In genomic region chr10:93485055-93485691, GRCm38 (mm10) we compare ENCODE assay signal across 8 mouse cellular contexts. TPM values are rescaled to one million over a fixed set of nuclear protein-coding genes. Genes with fewer than 3 reads are reported as not detected.
DNase-seq lines count a peak whose midpoint lies in the region; ATAC-seq and TF ChIP-seq lines count a peak whose summit lies in the region.

No protein-coding gene starts in this region.

- peak; percentile 75 for ATAC-seq in intestine, postnatal 0 days
- peak; percentile 63; the same call in 1 of the 2 replicates for ATAC-seq in stomach, embryonic 14.5 days (ENCODE audit: insufficient number of reproducible peaks, insufficient read depth, low FRiP score, low read depth)

- peaks cover 55% of the 10 kb centered on the region for H3K36me3 ChIP-seq in intestine, postnatal 0 days (ENCODE audit: control insufficient read depth, insufficient read depth)
- H3K36me3 ChIP-seq in stomach, embryonic 14.5 days (ENCODE audit: control insufficient read depth, insufficient read depth, low read length), result peaks cover 27% of the 10 kb centered on the region

- intact Hi-C loops in left cerebral cortex, postnatal 4 days (cut with DNase I), result loop anchor here (10.0 kb wide), 2 partner anchors 100 to 440 kb away; partner anchors contain the start of gene Snrpf
- intact Hi-C loops in left cerebral cortex, postnatal 36 days (cut with DNase I), result loop anchor here (5.0 kb wide), 1 partner anchor 62 kb away; no protein-coding TSS in a partner anchor

- no peaks in the 10 kb centered on the region for H3K27me3 ChIP-seq in intestine, postnatal 0 days (replicated peaks; ENCODE audit: control insufficient read depth, insufficient read depth, low read length)
- no peaks in the 10 kb centered on the region for H3K27me3 ChIP-seq in stomach, embryonic 14.5 days (ENCODE audit: control insufficient read depth, insufficient read depth, low read length)

- no peak overlapping the region for H3K4me2 ChIP-seq in intestine, postnatal 0 days (replicated peaks; ENCODE audit: low read depth)
- no peak overlapping the region for H3K4me2 ChIP-seq in stomach, embryonic 14.5 days (replicated peaks; ENCODE audit: low read depth, low read length)

- H3K4me3 ChIP-seq in intestine, postnatal 0 days (ENCODE audit: low read depth, low read length), result no peak overlapping the region
- no peak overlapping the region for H3K4me3 ChIP-seq in stomach, embryonic 14.5 days (ENCODE audit: low read depth, low read length)

- no peak overlapping the region for H3K27ac ChIP-seq in intestine, postnatal 0 days (ENCODE audit: low read depth, low read length)
- H3K27ac ChIP-seq in stomach, embryonic 14.5 days (ENCODE audit: low read length), result no peak overlapping the region

- no peaks in the 10 kb centered on the region for H3K4me1 ChIP-seq in intestine, postnatal 0 days (replicated peaks; ENCODE audit: control insufficient read depth, insufficient read depth, low read length)
- H3K4me1 ChIP-seq in stomach, embryonic 14.5 days (ENCODE audit: control insufficient read depth, insufficient read depth, low read length), result no peaks in the 10 kb centered on the region

- H3K9ac ChIP-seq in intestine, postnatal 0 days (ENCODE audit: low read depth, low read length), result no peak overlapping the region
- H3K9ac ChIP-seq in stomach, embryonic 14.5 days (replicated peaks; ENCODE audit: low read depth, low read length), result no peak overlapping the region

- DNase-seq in left cerebral cortex, postnatal 4 days, result peak; percentile 52
- DNase-seq in left cerebral cortex, postnatal 36 days (ENCODE audit: low spot score in 2 of 2), result no peak
- peak; percentile 67 for DNase-seq in ZHBTc4 (ENCODE audit: low read depth, low spot score)
- DNase-seq in cerebellum, postnatal 25 days, result peak; percentile 77 to 85
- peak; percentile 42 to 51 for DNase-seq in lung, adult 18-20 months
- DNase-seq in ovary, adult 18-20 months (ENCODE audit: low spot score), result no peak

- peak; percentile 85 for TF ChIP-seq CTCF in intestine, postnatal 0 days (IDR thresholded peaks at IDR 0.05; ENCODE audit: low read depth)

- 68% methylated on average over 8 of the region's 8 CpGs for WGBS in intestine, postnatal 0 days
- 83% methylated on average over 8 of the region's 8 CpGs for WGBS in stomach, embryonic 14.5 days

- H3K9me3 ChIP-seq in intestine, postnatal 0 days (ENCODE audit: control insufficient read depth), result no peaks in the 10 kb centered on the region
- H3K9me3 ChIP-seq in stomach, embryonic 14.5 days (ENCODE audit: control insufficient read depth, low read depth, low read length), result no peaks in the 10 kb centered on the region

RNA-seq across cellular contexts. Expression of gene Hal, which starts 3.4 kb away (rescaled TPM):
- under 1 TPM in 1 of 2 experiments, not detected in 1; 0.28 TPM for total RNA-seq in left cerebral cortex, postnatal 4 days (2021)
- under 1 TPM in 1 of 2 experiments, not detected in 1; 0.48 TPM for total RNA-seq in left cerebral cortex, postnatal 36 days (2021)
- 5.1 and 6.4 TPM in 2 replicates for polyA plus RNA-seq in intestine, postnatal 0 days (2015; fragmentation: Nextera tagmentation; extraction: Ambion mirVana)
- 2.1 and 2.3 TPM in 2 replicates for polyA plus RNA-seq in stomach, embryonic 14.5 days (2014; fragmentation: Nextera tagmentation; extraction: Ambion mirVana)

RNA-seq across cellular contexts. Expression of gene Lta4h, which starts 32.0 kb away (rescaled TPM):
- total RNA-seq in left cerebral cortex, postnatal 4 days (2021), result 10 to 100 TPM; 72.9 to 83.9 TPM
- 10 to 100 TPM; 50.8 to 61.6 TPM for total RNA-seq in left cerebral cortex, postnatal 36 days (2021)
- 246 and 259 TPM in 2 replicates for polyA plus RNA-seq in intestine, postnatal 0 days (2015; fragmentation: Nextera tagmentation; extraction: Ambion mirVana)
- polyA plus RNA-seq in stomach, embryonic 14.5 days (2014; fragmentation: Nextera tagmentation; extraction: Ambion mirVana), result 212 and 220 TPM in 2 replicates

RNA-seq across cellular contexts. Expression of gene Amdhd1, which starts 54.7 kb away (rescaled TPM):
- 1 to 10 TPM; 1.1 to 1.4 TPM for total RNA-seq in left cerebral cortex, postnatal 4 days (2021)
- under 1 TPM; 0.37 to 0.75 TPM for total RNA-seq in left cerebral cortex, postnatal 36 days (2021)
- 0.09 TPM in 1 of 2 replicates, not detected in the other for polyA plus RNA-seq in intestine, postnatal 0 days (2015; fragmentation: Nextera tagmentation; extraction: Ambion mirVana)
- 0.77 and 0.94 TPM in 2 replicates for polyA plus RNA-seq in stomach, embryonic 14.5 days (2014; fragmentation: Nextera tagmentation; extraction: Ambion mirVana)

RNA-seq across cellular contexts. Expression of gene Ccdc38, which starts 55.3 kb away (rescaled TPM):
- total RNA-seq in left cerebral cortex, postnatal 4 days (2021), result not detected
- not detected for total RNA-seq in left cerebral cortex, postnatal 36 days (2021)
- 0.10 and 0.14 TPM in 2 replicates for polyA plus RNA-seq in intestine, postnatal 0 days (2015; fragmentation: Nextera tagmentation; extraction: Ambion mirVana)
- polyA plus RNA-seq in stomach, embryonic 14.5 days (2014; fragmentation: Nextera tagmentation; extraction: Ambion mirVana), result 0.80 and 2.6 TPM in 2 replicates

Comparison
In these comparisons a context has a peak if more than half of its experiments do, and no peak if none do; other contexts are left out.
1. DNase-seq: peak in left cerebral cortex, postnatal 4 days (single experiment), ZHBTc4 (single experiment), cerebellum, postnatal 25 days (2 of 2) and lung, adult 18-20 months (2 of 2); none in left cerebral cortex, postnatal 36 days (0 of 2) and ovary, adult 18-20 months (single experiment).